Mouse (Mus musculus) adrenal gland, adult 2 months (tissue): ENCODE data around the gene Apol9a. TPM values are rescaled to one million over a fixed set of nuclear protein-coding genes. Genes with fewer than 3 reads are reported as not detected.
"Not testable (repeated sequence)": the region's sequence is repeated elsewhere in the genome, so short reads cannot be mapped to it uniquely, and the experiment has no call there.

Source experiments
- DNase-seq: peaks from one replicate; pipeline ENCODE4 v3.0.0; 2021
- long read RNA-seq: library from polyadenylated mRNA; stranded (forward); transcript quantifications from one replicate; pipeline ENCODE4 v2.0.0, GENCODE M21; 2021
- polyA plus RNA-seq: library from polyadenylated mRNA; depleted of rRNA; stranded (reverse); fragments of >200 nt; gene quantifications from 2 replicates; pipeline ENCODE4 v1.2.3, GENCODE M21; 2012; rRNA removed
- total RNA-seq, 2 experiments: library from RNA; stranded (reverse); gene quantifications; 2 replicates each; pipeline ENCODE4 v1.2.3; 2021

The Apol9a gene
- total RNA-seq (1 to 10 TPM in 1 of 2 experiments, under 1 TPM in 1; 0.78 to 1.2 TPM), polyA plus RNA-seq (1.9 and 3.0 TPM in 2 replicates)
- long read RNA-seq, partial matches to known transcripts = 0 of 2 reads
- long read RNA-seq, other reads (novel, unspliced or antisense) = 0 of 2 reads

DNA sequence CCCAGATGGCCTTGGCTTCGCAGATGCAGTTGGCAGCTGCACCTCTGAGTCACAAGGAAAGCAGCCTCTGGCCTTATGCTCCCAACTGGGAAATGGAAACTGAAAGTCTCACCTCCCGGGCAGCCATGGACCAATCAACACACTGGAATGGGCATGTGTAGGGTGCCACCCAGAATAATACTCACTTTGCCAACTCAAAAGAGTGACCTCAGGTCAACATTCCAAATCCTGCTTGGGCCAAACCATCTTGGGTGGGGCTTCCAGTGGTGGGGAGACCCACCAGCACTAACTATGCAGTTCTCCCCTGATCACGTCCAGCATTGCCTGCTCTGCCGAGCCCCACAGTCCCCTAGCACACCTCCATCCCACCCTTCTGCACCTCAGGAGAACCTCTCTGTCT, at the start of gene Apol9a:
Apol9a (minus strand) TSS at position 101 of the 400 bp plus-strand sequence.
- DNase-seq = not testable (repeated sequence)

DNA sequence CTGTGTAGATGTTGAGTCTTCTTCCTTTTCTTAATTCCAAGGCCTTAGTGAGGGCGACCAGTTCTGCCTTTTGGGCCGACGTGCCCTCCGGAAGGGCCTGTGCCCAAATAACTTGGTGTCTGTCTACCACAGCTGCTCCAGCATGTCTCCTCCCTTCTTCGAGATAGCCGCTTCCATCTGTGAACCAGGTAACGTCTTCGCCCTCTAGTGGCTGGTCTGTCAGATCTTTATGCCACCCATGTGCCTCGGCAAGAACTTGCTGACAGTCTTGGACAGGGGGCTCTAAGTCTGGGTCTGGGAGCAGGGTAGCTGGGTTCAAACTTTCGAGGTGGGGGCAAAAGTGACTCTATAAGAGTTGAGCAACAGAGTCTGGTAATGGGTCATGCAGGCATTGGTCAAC, 39.0 kb upstream of the Apol9a start:
- peak; percentile 58 for DNase-seq

DNA sequence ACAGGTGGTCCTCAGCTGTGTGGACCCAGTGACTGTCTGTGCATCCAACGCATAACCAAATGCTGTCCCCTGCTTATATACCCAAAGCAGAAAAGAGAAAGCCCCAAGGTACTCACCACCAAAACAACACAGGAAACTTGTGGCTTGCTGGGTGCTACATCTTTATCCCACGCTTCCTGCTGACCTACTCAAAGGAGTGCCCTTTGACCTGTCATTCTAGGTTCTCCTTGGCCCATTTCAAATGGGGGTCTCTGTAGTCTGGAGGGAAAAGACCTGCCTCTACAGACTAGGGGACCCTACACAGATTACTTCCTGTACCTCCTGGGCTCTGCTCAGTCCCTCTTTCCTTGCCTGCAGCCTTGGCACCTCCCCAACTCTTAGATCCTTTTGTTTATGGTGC, 36.5 kb upstream of the Apol9a start, which contains the start of gene Apol7b:
Apol7b (minus strand) TSS at position 101 of the 400 bp plus-strand sequence.
- DNase-seq = not testable (repeated sequence)

DNA sequence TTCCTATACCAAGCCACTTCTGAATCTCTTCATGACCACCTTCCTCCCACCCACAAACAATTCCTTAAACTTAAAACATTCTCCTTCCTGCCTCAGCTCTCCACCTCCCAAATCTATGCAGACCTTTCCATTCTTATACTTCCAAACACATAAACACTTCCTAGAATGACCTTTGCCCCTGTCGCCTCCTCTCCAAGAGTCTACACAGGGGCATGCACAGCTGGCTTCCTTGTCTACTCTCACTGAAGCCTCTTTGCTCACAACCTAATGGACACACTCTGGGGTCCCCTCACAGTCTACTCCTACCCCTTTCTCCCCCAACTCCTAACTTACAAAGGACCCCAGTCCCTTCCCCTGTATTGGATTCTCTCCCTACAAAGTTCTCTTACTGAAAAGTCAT, 34.7 kb upstream of the Apol9a start:
- DNase-seq = not testable (repeated sequence)

DNA sequence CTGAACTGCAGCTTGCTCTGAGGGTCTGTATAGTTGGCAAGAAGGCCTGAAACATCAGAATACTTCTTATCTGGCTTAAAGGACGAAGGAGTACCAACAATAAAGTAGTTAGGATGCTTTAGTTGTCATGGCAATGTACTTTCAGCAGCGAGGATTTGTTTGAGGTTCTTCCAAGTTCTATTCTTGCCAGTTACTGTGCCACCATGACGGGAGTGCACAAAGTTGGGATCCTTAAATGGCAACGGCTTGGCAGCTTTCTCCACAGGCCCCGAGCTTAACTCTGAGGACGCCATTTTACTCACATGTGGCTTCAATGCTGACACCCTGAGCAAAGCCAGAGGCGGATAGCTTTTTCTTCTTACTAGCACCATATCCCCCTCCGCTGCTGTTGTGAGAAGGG, 33.8 kb upstream of the Apol9a start:
- DNase-seq = peak; percentile 8

DNA sequence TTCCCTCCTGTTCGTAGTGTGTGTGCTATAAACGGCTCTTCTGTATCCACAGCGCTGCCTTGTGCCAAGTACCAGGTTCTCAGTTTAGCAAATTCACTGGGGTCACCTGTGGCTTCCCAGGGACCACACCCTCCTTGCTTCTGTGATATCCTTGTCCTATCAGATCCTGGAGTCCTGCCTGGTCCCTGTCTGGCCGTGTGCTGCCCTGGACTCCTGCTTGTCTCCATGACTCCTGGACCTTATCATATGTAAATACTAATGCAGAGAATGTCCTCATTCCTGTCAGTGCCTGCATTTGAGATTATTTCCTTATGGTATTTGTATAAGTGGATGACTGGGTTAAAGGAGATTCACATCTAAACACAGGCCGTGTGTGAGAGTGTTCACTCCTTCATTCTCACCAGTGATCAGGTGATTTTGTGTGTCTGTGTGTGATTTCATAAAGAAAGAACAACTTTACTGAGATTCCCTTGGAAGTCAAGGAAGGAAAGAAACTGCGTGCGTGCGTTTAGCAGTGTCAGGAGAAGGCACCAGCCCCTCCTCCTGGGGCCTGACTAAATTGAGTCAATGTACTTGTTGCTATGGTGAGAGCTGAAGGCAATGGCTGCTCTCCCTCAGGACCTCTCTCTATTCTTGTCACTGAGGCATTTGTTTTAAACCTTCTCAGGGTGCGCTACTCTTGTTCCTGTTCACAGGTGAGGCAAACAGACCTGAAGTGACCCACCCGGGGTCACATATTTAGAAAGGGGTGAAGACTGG, 17.9 kb upstream of the Apol9a start:
- not testable (repeated sequence) for DNase-seq

DNA sequence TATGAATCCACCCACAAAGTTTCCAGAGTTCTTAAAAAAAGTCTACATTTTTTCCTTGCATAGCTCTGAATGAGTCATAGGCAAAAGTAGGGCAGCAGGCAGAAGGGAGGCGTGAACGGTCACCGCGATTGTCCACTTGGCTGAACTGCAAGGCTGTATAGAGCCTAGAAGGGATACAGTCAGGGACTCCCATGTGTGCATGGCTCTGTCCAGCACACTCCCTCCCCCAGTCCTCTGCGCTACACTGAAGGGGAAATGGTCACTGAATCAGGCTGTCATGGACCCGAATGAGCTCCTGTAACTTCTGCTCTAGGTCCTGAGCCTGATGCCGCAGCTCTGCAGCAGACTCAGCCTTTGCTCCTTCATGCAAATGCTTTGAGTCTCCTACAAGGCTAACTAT, 12.0 kb upstream of the Apol9a start:
- peak; percentile 30 for DNase-seq

DNA sequence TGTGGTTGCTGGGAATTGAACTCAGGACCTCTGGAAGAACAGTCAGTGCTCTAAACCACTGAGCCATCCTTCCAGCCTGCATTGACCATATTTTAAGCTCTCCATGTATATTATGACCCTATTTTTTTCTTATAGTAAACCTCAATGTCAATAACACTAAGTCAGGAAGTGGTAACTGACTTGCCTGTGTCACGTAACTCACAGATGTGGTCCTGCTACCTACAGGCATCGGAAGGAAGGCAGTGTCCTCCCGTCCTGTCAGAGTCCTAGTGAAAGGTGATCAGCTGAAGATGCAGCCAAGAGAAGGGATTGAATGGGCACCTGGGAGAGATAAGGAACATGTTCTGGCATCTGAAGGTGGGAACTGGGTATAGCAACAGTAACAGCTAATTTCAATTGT, 8.7 kb upstream of the Apol9a start:
- not testable (repeated sequence) for DNase-seq

DNA sequence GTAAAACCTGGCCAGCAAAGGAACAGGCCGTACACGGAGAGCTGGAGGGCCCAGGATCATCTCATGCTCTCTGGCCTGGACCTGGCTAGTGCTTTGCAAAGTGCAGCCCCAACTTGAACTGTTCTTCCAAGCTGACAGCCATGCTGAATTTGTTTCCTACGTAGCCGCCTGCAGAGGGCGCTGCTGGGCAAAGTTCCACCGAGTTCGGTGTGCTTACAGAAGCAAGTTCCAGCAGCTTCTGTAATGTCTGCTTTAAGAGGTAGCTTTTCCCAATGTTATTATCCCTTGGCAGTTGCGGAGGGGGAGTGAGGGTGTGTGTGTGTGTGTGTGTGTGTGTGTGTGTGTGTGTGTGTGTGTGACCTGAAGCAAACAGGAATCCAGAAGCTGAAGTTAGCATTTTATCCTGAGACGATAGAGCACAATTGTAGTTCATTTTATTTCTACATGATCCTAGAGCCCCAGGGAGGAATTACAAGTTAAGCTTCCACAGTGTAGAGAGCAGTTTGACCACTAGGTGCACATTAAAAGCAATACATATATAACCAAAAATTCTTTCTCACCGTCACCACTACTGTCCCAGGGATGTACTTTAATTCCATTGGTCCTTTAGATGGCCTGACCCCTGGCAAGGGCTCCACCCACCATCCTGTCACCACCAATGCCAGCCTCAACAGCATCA, 5.9 kb upstream of the Apol9a start:
- not testable (repeated sequence) for DNase-seq

DNA sequence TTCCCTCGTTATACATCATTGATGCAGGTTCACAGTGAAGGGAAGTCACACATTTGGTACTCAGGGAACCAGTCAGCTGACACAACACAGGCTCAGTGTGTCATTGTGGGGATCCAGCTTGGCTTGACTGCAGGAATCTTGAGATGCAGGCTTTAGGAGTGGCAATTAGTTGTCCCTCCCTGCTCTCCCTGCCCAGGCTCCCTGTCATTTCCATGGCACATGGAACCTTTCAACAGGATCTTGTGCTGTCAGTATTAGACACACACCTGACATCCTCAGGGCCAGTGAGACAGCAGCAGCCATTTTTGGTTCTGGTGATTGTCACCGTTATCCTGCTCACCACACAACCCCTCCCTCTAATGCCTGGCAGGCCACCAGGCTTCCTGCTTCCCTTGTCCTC, 4.7 kb upstream of the Apol9a start:
- not testable (repeated sequence) for DNase-seq

DNA sequence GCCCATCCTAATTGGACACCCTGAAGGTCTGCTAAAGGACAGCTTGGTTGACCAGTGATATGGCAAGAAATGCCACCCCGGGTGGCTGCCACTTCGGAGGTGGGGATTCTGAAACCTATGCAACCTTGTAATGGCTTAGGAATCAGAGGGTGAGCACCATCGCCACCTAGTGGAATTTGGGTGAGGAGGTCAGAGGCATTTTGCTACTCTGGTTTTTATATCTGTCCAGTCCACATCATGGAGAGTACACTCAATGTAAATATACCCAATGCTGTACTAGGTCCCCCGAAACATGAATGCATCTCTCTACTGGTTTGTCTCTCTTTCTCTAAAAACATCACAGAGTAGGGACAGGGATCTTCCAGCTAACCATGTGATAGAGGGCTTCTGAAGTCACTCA, 1.8 kb upstream of the Apol9a start:
- DNase-seq = not testable (repeated sequence)

DNA sequence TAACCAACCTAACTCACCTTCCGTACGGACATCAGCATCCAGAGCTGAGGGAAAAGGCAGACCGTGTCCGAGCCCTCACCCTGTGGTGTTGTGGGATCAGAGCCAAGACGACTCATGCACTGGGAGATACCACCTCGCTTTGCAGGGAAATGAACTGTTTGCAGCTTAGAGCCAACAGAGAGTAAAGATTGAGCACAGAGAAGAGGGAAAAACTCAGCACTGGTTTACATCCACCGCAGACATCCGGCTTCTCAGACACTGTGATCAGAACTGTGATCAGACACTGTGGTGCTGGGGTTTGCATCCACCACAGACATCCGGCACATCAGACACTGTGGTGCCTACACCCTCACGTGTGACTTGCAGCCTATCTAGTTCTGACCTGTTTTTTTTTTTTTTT, 4.6 kb downstream of the Apol9a start:
- not testable (repeated sequence) for DNase-seq

DNA sequence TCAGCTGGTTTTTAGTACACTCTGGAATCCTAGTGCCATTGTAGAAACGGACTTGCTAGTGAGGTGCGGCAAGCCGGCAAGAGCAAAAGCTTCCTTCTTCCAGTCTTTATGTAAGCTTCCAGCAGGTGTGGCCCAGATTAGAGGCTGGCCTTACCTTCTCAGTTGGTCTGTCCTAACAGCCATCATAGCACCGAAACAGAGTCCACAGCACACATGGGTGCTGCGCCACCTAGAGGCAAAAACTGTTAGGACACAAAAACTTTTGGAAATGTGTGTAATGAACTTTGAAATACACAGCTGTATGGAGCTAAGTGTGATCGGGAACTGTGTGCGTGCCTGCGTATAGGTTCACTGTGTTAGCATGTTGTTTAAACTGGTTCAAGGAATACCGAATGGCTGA, 11.9 kb downstream of the Apol9a start, which contains the start of gene Apol7a:
Apol7a (minus strand) TSS at position 84 of the 400 bp plus-strand sequence.
- peak; percentile 27 for DNase-seq

DNA sequence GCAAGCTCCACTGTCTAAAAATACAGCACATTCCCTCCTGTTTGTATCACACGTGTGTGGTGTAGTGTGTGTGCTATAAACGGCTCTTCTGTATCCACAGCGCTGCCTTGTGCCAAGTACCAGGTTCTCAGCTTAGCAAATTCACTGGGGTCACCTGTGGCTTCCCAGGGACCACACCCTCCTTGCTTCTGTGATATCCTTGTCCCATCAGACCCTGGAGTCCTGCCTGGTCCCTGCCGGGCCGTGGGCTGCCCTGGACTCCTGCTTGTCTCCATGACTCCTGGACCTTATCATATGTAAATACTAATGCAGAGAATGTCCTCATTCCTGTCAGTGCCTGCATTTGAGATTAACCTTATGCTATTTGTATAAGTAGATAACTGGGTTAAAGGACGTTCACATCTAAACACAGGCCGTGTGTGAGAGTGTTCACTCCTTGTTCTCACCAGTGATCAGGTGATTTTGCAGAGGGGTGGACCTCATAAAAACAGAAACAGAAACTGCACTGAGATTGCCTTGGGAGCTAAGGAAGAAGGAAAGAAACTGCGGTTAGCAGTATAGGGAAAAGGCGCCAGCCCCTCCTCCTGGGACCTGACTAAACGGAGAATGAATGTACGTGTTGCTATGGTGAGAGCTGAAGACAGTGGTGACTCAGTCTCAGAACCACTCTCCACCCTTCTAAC, 13.3 kb downstream of the Apol9a start:
- peak; percentile 50 for DNase-seq

DNA sequence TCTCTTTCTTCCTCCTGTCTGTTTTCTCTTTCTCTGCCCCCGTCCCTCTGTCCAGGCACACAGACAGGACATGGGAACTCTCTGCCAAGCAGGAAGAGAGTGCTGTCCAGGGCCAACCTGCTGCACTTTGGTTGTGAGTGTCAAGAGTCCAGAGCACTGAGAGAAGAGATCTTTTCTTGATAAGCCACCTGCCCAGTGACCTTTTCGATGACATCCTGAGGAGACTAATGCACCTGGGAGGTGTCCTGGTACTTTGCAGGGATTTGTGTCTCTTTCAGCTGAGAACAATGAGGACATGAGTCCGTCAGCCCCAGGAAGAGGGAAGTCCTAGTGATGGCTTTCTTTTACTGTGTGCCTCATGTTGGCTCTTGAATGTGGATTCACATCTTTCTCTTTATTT, 17.1 kb downstream of the Apol9a start:
- DNase-seq = not testable (repeated sequence)

DNA sequence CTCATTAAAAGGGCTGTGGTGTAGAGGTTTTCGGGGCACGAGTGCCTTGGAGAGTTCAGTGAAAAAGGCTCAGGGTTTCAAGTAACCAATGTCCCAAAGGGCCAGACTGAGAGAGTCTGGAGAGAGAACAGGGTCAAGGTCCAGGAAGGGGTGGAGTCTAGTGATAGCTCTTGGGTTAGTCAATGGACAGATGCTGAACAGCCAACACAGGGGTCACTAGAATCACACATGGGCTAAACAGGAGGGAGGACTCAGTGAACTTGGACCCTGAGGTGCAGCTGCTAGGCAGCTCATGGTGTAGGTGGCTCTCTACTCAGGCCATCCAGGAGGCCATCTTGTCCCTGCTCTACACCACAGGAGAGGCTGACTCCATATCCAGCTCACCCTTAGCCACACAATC, 23.5 kb downstream of the Apol9a start:
- no peak for DNase-seq

DNA sequence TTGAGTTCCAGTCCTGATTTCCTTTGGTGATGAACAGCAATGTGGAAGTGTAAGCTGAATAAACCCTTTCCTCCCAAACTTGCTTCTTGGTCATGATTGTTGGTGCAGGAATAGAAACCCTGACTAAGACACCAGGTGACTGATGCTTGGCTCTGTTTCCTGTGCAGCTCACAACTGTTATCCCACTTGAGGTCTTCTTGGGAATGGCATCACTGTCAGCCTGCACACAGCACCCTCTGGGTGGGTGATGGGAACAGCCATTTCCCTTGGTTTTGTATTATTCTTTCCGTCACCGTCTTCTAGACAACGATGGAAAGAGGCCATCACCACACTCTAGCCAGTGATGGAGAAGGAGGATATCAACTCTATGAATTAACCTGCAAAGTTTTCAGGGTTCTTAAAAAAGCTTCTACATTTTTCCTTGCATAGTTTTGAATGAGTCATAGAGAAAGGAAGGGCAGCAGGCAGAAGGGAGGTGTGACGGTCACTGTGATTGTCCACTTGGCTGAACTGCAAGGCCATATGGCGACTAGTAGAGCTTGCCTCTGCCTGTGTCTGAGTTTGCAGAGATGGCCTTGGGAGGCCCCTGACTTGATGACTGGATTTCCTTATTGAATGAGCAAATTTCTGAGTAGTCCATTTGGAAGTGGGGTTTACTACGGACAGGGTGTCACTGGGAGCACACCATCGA, 26.4 kb downstream of the Apol9a start:
- DNase-seq = peak; percentile 87

DNA sequence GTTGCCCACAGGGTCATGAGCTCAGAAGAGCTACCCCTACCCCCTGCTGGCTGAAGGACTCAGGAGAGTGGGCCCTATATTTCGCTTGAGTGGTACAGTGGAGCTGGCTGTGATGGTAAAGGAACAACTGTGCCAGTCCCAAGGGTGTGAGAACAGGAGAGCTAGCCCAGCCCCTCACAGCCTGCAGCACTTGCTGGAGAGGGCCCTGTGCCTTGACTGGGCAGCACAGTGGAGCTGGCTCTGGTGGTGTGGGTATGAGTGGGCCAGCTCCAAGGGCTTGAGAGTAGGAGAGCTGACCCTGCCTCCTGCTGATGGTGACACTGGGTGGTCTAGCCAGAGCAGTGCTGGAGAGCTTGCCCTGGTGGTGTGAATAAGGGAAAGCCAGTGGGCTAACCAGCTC, 28.1 kb downstream of the Apol9a start:
- DNase-seq = no peak

DNA sequence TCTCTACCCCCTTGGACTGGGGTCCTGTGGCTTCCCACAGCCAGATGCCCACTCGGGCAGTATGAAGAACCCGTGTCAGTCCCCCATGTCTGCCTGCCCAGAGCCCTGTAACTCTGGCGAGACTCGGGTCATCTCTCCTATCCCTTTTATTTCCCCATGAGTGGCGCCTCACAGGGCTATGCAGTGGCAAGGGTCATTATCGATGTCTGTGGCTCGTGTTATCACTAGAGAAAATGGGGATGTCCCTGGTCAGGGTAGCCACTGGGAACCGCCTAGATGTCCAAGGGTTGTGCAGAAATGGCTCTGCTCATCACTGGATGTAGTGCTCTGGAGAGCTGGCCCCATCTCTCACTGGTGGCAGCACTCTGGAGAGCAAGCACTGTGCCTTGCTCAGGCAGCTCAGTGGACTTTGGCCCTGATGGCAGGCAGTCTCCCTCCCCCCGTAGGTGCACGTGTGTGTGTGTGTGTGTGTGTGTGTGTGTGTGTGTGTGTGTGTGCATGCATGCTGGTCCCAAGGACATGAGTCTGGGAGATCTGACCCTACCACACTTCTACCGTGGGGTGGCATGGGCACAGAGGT, 28.6 kb downstream of the Apol9a start:
- DNase-seq = no peak

DNA sequence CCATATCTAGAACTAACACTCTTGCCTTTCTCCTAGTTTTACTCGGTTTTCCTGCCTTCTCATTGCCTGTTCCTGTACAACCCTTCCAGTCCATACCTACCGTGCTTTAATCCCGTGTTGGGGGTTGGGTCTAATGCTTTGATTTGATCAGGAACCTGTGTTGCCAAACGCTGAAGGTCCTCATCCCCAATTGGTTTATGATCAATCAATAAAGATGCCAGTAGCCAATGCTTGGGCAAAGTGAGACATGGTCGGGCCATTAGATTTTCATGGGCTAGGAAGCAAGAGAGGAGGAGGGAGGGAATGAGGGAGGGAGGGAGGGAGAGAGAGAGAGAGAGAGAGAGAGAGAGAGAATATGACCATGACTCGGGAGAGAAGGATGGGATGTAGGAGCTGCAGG, 29.5 kb downstream of the Apol9a start:
- no peak for DNase-seq

DNA sequence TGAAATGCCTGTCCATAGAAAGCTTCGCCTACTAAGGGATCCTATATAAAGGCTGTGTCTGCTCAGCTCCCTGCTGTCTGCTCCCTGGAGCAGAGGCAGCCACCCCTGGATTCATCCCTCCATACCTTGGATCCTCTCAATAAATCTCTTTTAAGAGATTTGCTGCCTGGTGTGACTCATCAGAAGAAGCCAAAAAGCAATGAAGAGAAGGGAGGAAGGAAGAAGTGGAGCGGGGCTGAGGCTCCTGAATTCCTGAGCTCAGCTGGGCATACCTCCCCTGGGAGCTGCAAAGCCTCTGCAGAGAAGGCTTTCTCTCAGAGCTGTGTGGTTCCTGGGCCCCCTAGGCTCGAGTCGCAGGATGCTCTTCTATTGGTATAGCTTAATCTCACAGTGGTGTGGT, 31.0 kb downstream of the Apol9a start:
- DNase-seq = no peak

DNA sequence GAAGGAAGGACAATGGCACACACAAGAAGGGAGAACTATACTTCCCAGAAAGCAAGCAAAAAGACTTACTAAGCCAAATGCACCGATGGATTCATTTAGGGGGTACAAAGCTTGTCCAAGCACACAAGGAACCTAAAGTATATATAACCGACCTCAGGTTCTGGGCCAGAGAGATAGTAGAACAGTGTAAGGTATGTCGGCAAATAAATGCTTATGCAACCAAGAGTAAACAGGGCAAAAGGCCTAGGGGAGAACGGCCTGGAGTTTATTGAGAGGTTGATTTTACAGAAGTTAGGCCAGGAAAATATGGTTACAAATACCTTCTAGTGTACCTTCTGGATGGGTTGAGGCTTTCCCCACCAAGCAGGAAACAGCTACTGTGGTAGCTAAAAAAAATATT, 33.5 kb downstream of the Apol9a start:
- DNase-seq = no peak
